Mouse (Mus musculus): Measurements from ENCODE around the gene Myo1b. TPM values are rescaled to one million over a fixed set of nuclear protein-coding genes. Genes with fewer than 3 reads are reported as not detected.

The Myo1b gene
- total and polyA plus RNA-seq, 3 experiments, result 0.07 TPM; not detected in 1

GRCm38 (mm10) chr1:51769815-51770503 is 145.9 kb downstream of the Myo1b start:
- in situ Hi-C loops (cut with MboI; ENCODE audit: low pct_ligation_motif_present, low pct_unique_long_range_greater_than_20kb, low sequenced_read_pairs), result no loop called here
- Histone ChIP-seq H3K36me3 (replicated peaks in 1 of 2; ENCODE audit: control insufficient read depth in 1 of 2, insufficient read depth in 1 of 2, low read length in 1 of 2) (no peaks in the 10 kb centered on the region), H3K4me2 (ENCODE audit: insufficient read depth, low read depth, poor library complexity, severe bottlenecking) (no peak overlapping the region), H3K4me3 (replicated peaks in 1 of 3; ENCODE audit: low read depth in 2 of 3, low read length in 2 of 3, poor library complexity in 1 of 3) (no peak overlapping the region), H3K9ac (ENCODE audit: insufficient read depth, low read depth) (no peak overlapping the region), H3K27ac (ENCODE audit: insufficient read depth, low read depth) (no peak overlapping the region), H3K4me1 (ENCODE audit: control insufficient read depth in 1 of 2, insufficient read depth in 2 of 2) (no peaks in the 10 kb centered on the region), H3K9me3 (replicated peaks; ENCODE audit: low read length) (no peaks in the 10 kb centered on the region), H3K27me3 (replicated peaks) (no peaks in the 10 kb centered on the region), H3K79me2 (replicated peaks; ENCODE audit: control insufficient read depth, extremely low read depth, insufficient read depth, poor library complexity, severe bottlenecking) (no peaks in the 10 kb centered on the region)
- dilution Hi-C loops (cut with MboI; ENCODE audit: extremely low pct_ligation_motif_present, extremely low pct_unique_long_range_greater_than_20kb, low sequenced_read_pairs), result no loop called here
- TF ChIP-seq NELFE (IDR thresholded peaks at IDR 0.05; ENCODE audit: low read depth, low read length) (no peak), IRF4 (IDR thresholded peaks at IDR 0.05; ENCODE audit: low read depth, low read length) (no peak), SIN3A (IDR thresholded peaks at IDR 0.05; ENCODE audit: low read length) (no peak), JUN (IDR thresholded peaks at IDR 0.05; ENCODE audit: insufficient read depth, low read depth, low read length) (no peak), UBTF (IDR thresholded peaks at IDR 0.05; ENCODE audit: low read depth, low read length) (no peak), MAFK (IDR thresholded peaks at IDR 0.05; ENCODE audit: insufficient replicate concordance, low read length) (no peak), USF1 (IDR thresholded peaks at IDR 0.05; ENCODE audit: low read depth, low read length) (no peak), JUND (conservative IDR thresholded peaks at IDR 0.05; ENCODE audit: low read depth, low read length) (no peak), RCOR1 (conservative IDR thresholded peaks at IDR 0.05; ENCODE audit: low read depth, low read length) (no peak), MAX (IDR thresholded peaks at IDR 0.05; ENCODE audit: low read length) (no peak), BHLHE40 (IDR thresholded peaks at IDR 0.05; ENCODE audit: low read depth, low read length) (no peak), E2F4 (IDR thresholded peaks at IDR 0.05; ENCODE audit: insufficient replicate concordance, low read depth, low read length) (no peak)
- no peak for DNase-seq (ENCODE audit: extremely low read depth)

DNA sequence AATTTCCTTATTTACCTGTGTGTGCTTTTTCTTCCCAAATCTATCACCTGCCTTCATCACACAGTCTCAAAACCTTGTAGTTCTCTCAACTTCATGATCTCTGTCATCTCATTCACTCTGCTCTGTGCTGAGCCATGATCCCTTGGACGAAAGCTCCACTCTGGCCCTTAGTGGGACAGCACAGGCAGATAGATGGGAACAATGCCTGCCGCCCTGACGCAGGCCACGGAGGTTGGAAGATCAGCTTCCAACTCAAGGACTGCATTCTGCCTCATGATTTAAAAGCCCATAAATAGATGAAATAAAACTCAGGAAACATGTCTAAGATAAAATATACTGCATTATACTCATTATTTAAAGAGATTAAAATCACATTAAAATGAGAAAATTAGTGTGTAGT is 149.6 kb downstream of the Myo1b start:
- Histone ChIP-seq H3K27me3 (replicated peaks) (no peaks in the 10 kb centered on the region), H3K4me2 (ENCODE audit: insufficient read depth, low read depth, poor library complexity, severe bottlenecking) (no peak overlapping the region), H3K36me3 (replicated peaks in 1 of 2; ENCODE audit: control insufficient read depth in 1 of 2, insufficient read depth in 1 of 2, low read length in 1 of 2) (no peaks in the 10 kb centered on the region), H3K4me3 (replicated peaks in 1 of 3; ENCODE audit: low read depth in 2 of 3, low read length in 2 of 3, poor library complexity in 1 of 3) (no peak overlapping the region), H3K9ac (ENCODE audit: insufficient read depth, low read depth) (no peak overlapping the region), H3K9me3 (replicated peaks; ENCODE audit: low read length) (no peaks in the 10 kb centered on the region), H3K4me1 (ENCODE audit: control insufficient read depth in 1 of 2, insufficient read depth in 2 of 2) (no peaks in the 10 kb centered on the region), H3K27ac (ENCODE audit: insufficient read depth, low read depth) (no peak overlapping the region), H3K79me2 (replicated peaks; ENCODE audit: control insufficient read depth, extremely low read depth, insufficient read depth, poor library complexity, severe bottlenecking) (no peaks in the 10 kb centered on the region)
- in situ Hi-C loops (cut with MboI; ENCODE audit: low pct_ligation_motif_present, low pct_unique_long_range_greater_than_20kb, low sequenced_read_pairs), result no loop called here
- dilution Hi-C loops (cut with MboI; ENCODE audit: extremely low pct_ligation_motif_present, extremely low pct_unique_long_range_greater_than_20kb, low sequenced_read_pairs), result no loop called here
- no peak for DNase-seq (ENCODE audit: extremely low read depth)
- TF ChIP-seq MXI1 (IDR thresholded peaks at IDR 0.05; ENCODE audit: low read depth, low read length) (no peak), MYC (IDR thresholded peaks at IDR 0.05; ENCODE audit: low read depth, low read length) (no peak), USF2 (conservative IDR thresholded peaks at IDR 0.05; ENCODE audit: low read depth, low read length) (no peak), TCF12 (IDR thresholded peaks at IDR 0.05; ENCODE audit: low read depth, low read length) (no peak), MAFK (IDR thresholded peaks at IDR 0.05; ENCODE audit: insufficient replicate concordance, low read length) (no peak), POLR2A (IDR thresholded peaks at IDR 0.05; ENCODE audit: low read depth, low read length) (no peak), HCFC1 (IDR thresholded peaks at IDR 0.05; ENCODE audit: low read depth, low read length) (no peak), SIN3A (IDR thresholded peaks at IDR 0.05; ENCODE audit: low read length) (no peak), PAX5 (IDR thresholded peaks at IDR 0.05; ENCODE audit: low read length) (no peak), GABPA (IDR thresholded peaks at IDR 0.05; ENCODE audit: insufficient replicate concordance, low read depth, low read length) (no peak), MEF2A (IDR thresholded peaks at IDR 0.05; ENCODE audit: borderline replicate concordance, low read depth, low read length) (no peak), EP300 (IDR thresholded peaks at IDR 0.05; ENCODE audit: low read length) (no peak), CTCF (conservative IDR thresholded peaks at IDR 0.05 in 1 of 2, IDR thresholded peaks at IDR 0.05 in 1 of 2; ENCODE audit: low read depth in 2 of 2, low read length in 2 of 2) (no peak), BHLHE40 (IDR thresholded peaks at IDR 0.05; ENCODE audit: low read depth, low read length) (no peak), NELFE (IDR thresholded peaks at IDR 0.05; ENCODE audit: low read depth, low read length) (no peak), RCOR1 (conservative IDR thresholded peaks at IDR 0.05; ENCODE audit: low read depth, low read length) (no peak), IRF4 (IDR thresholded peaks at IDR 0.05; ENCODE audit: low read depth, low read length) (no peak), ETS1 (conservative IDR thresholded peaks at IDR 0.05; ENCODE audit: low read depth, low read length) (no peak), NRF1 (IDR thresholded peaks at IDR 0.05; ENCODE audit: low read depth, low read length) (no peak)

All from CH12.LX (cell line).